Mouse (Mus musculus): ENCODE measurements around the gene Uaca. TPM values are rescaled to one million over a fixed set of nuclear protein-coding genes. Genes with fewer than 3 reads are reported as not detected.

The Uaca gene
- polyA plus RNA-seq, 1 experiment from 2014 or later = 27.4 TPM

DNA sequence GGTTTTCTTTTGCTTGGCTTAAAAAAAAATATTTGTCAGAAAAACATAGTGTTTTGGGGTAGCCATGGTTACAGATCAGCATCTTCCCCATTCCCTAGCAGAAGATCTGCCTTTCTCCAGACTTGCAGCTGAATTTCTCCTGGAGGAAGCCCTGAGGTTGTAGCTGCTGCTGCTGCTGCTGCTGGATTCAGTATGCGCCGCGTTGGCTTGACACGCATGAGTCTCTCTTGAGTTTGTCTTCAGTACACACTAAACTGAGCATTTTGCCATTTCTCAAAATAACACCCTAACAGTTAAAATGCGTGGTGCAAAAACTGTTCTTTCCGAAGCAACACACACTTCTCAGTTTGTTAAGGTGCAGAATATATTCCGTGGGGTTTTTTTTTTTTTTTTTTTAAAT is 1.7 kb downstream of the Uaca start:
- Histone ChIP-seq H3K4me1 (peaks cover 16% of the 10 kb centered on the region), H3K4me2 (no peak overlapping the region)
- ATAC-seq (ENCODE audit: insufficient number of reproducible peaks, insufficient read depth, low FRiP score, low TSS enrichment, low read depth) = no peak

DNA sequence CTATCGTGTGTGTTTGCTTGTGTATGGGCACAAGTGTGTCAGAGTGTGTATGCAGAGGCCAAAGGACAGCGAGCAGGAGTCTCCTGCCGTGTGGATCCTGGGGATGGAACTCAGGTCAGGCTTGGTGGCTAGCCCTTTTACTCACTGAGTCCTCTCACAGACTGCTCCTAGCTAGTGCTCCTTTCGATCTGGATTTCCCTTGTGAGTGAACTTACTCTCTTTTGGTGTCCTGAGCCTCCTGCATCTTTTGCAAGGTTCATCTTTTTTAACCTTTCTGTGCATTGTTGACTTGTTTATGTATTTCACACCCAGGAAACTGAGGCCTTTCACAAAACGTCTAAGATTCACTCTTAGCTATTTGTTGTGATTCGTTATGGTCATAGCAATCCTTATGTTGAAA is 2.8 kb downstream of the Uaca start:
- Histone ChIP-seq H3K27me3 (no peaks in the 10 kb centered on the region), H3K36me3 (no peaks in the 10 kb centered on the region), H3K4me3 (no peak overlapping the region), H3K4me1 (peaks cover 19% of the 10 kb centered on the region), H3K27ac (no peak overlapping the region), H3K4me2 (no peak overlapping the region), H3K9ac (no peak overlapping the region), H3K9me3 (no peaks in the 10 kb centered on the region)
- ATAC-seq (ENCODE audit: insufficient number of reproducible peaks, insufficient read depth, low FRiP score, low TSS enrichment, low read depth) = no peak
- WGBS = 80% methylated on average over 6 of the region's 6 CpGs

More for the DNA sequence above, 1.7 kb downstream of the Uaca start:
- Histone ChIP-seq H3K4me3 (no peak overlapping the region), H3K9me3 (no peaks in the 10 kb centered on the region), H3K27ac (no peak overlapping the region), H3K9ac (no peak overlapping the region), H3K27me3 (no peaks in the 10 kb centered on the region), H3K36me3 (no peaks in the 10 kb centered on the region)
- 81% methylated on average over 7 of the region's 7 CpGs for WGBS

GRCm38 (mm10) chr9:60799061-60799460 is 4.7 kb downstream of the Uaca start:
- H3K4me1 ChIP-seq = peaks cover 14% of the 10 kb centered on the region; the same call in 1 of the 2 replicates
- 34% methylated on average over 10 of the region's 10 CpGs for WGBS
- H3K36me3 ChIP-seq = no peaks in the 10 kb centered on the region
- H3K4me2 ChIP-seq = no peak overlapping the region
- H3K4me3 ChIP-seq = no peak overlapping the region
- no peak overlapping the region for H3K9ac ChIP-seq
- no peak for ATAC-seq (ENCODE audit: insufficient number of reproducible peaks, insufficient read depth, low FRiP score, low TSS enrichment, low read depth)
- H3K27ac ChIP-seq = no peak overlapping the region
- H3K9me3 ChIP-seq = no peaks in the 10 kb centered on the region
- H3K27me3 ChIP-seq = no peaks in the 10 kb centered on the region

DNA sequence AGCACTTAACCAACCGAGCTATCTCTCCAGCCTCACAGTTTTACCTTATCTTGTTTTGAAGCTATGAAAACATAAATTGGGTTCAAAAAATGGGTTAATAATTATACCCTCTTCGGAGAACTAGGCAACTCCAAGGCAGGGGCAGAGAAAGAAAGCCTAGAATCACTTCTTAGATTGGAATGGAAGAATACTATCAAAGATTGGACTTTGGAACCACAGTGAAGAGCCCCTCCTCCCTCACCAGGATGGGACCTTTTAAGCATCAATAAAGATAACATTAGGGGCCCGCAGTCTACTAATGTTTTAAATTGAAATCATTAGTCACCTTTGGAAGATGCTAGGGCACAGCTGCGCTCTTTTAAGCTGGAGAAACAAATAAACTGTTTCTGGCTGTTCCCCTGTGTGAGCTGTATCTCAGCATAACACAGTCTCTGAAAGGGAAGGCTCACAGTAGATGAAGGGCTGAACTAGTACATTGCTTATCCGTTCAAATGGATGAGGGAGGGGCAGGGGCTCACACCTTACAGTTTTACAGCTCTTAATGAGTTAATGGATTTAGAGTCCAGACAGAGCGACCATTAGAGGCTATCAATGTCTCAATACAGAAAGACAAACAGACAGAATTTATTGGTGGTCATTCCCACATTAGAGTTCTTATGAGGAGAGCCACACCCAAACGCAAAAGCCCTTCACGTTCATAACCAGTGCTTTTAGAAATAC is 6.5 kb downstream of the Uaca start:
- Histone ChIP-seq H3K27me3 (no peaks in the 10 kb centered on the region), H3K9ac (no peak overlapping the region), H3K4me1 (peaks cover 10% of the 10 kb centered on the region; the same call in 1 of the 2 replicates), H3K27ac (no peak overlapping the region), H3K4me3 (no peak overlapping the region), H3K36me3 (0 out of 2 replicates have a peak, but pooled peaks cover under 1% of the 10 kb centered on the region), H3K9me3 (no peaks in the 10 kb centered on the region), H3K4me2 (no peak overlapping the region)
- 84% methylated on average over 8 of the region's 8 CpGs for WGBS
- no peak for ATAC-seq (ENCODE audit: insufficient number of reproducible peaks, insufficient read depth, low FRiP score, low TSS enrichment, low read depth)

- 0 out of 2 replicates have a peak, but pooled peaks cover 3% of the 10 kb centered on the region for H3K9me3 ChIP-seq
- no peaks in the 10 kb centered on the region for H3K27me3 ChIP-seq
- H3K9ac ChIP-seq = no peak overlapping the region
- H3K27ac ChIP-seq = no peak overlapping the region
- H3K4me1 ChIP-seq = peaks cover 7% of the 10 kb centered on the region; the same call in 1 of the 2 replicates
- H3K4me3 ChIP-seq = no peak overlapping the region
- H3K36me3 ChIP-seq = 0 out of 2 replicates have a peak, but pooled peaks cover 2% of the 10 kb centered on the region
- no peak for ATAC-seq (ENCODE audit: insufficient number of reproducible peaks, insufficient read depth, low FRiP score, low TSS enrichment, low read depth)
- H3K4me2 ChIP-seq = no peak overlapping the region
- 64% methylated on average over 1 of the region's 1 CpGs for WGBS
Observed at GRCm38 (mm10) chr9:60801746-60802145, 7.4 kb downstream of the Uaca start.

- no peak overlapping the region for H3K9ac ChIP-seq
- H3K27me3 ChIP-seq = no peaks in the 10 kb centered on the region
- 95% methylated on average over 5 of the region's 5 CpGs for WGBS
- H3K9me3 ChIP-seq = 0 out of 2 replicates have a peak, but pooled peaks cover 3% of the 10 kb centered on the region
- peaks cover 7% of the 10 kb centered on the region; the same call in 1 of the 2 replicates for H3K4me1 ChIP-seq
- no peak for ATAC-seq (ENCODE audit: insufficient number of reproducible peaks, insufficient read depth, low FRiP score, low TSS enrichment, low read depth)
- no peak overlapping the region for H3K4me3 ChIP-seq
- H3K4me2 ChIP-seq = no peak overlapping the region
- H3K27ac ChIP-seq = no peak overlapping the region
- H3K36me3 ChIP-seq = 0 out of 2 replicates have a peak, but pooled peaks cover 2% of the 10 kb centered on the region
Observed at GRCm38 (mm10) chr9:60802341-60802740, 8.0 kb downstream of the Uaca start.

DNA sequence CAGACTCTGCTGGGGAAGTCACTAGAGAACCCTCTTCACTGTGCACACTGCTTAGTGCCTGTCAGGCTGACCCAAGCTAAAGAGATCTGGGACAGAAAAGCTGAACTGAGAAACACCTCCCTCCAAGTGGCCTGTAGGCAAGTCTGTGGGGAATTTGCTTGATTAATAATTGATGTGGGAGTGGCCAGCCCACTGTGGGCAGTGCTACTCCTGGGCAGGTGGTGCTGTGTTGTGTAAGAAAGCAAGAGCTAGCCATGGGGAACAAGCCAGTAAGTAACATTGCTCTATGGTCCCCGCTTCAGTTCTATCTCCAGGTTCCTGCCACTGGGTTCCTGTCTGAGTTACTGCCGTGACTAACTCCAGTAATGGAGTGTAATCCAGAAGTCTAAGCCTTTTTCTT is 11.7 kb downstream of the Uaca start:
- Histone ChIP-seq H3K27ac (no peak overlapping the region), H3K27me3 (no peaks in the 10 kb centered on the region), H3K9me3 (peaks cover 6% of the 10 kb centered on the region; the same call in 1 of the 2 replicates), H3K9ac (no peak overlapping the region), H3K4me3 (no peak overlapping the region), H3K36me3 (0 out of 2 replicates have a peak, but pooled peaks cover 2% of the 10 kb centered on the region), H3K4me2 (no peak overlapping the region), H3K4me1 (0 out of 2 replicates have a peak, but pooled peaks cover 2% of the 10 kb centered on the region)
- no peak for ATAC-seq (ENCODE audit: insufficient number of reproducible peaks, insufficient read depth, low FRiP score, low TSS enrichment, low read depth)
- WGBS = 87% methylated on average over 2 of the region's 2 CpGs

DNA sequence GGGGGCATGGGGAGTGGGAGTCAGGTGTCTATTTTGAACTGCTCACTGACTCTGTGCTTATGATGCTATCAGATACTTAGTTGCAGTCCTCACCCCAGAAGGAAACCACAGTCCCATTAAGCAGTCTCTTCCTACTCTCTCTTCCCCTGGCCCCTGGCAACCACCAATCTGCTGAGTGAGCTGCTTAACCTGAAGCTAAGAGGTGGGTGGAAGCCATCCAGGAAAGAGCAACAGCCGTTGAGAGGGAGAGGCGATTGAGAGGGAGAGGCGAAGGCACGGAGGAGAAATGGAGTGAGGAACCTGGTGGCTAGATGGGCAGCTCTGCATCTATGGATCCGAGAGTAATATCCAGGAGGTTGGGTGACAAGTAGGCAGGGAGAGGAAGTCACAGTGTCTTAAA is 13.7 kb downstream of the Uaca start:
- peaks cover under 1% of the 10 kb centered on the region; the same call in 1 of the 2 replicates for H3K4me1 ChIP-seq
- no peak overlapping the region for H3K4me2 ChIP-seq
- H3K4me3 ChIP-seq = no peak overlapping the region
- H3K27ac ChIP-seq = no peak overlapping the region
- H3K36me3 ChIP-seq = 0 out of 2 replicates have a peak, but pooled peaks cover 2% of the 10 kb centered on the region
- H3K9me3 ChIP-seq = peaks cover 6% of the 10 kb centered on the region; the same call in 1 of the 2 replicates
- WGBS = 81% methylated on average over 5 of the region's 5 CpGs
- no peaks in the 10 kb centered on the region for H3K27me3 ChIP-seq
- ATAC-seq (ENCODE audit: insufficient number of reproducible peaks, insufficient read depth, low FRiP score, low TSS enrichment, low read depth) = no peak
- H3K9ac ChIP-seq = no peak overlapping the region

DNA sequence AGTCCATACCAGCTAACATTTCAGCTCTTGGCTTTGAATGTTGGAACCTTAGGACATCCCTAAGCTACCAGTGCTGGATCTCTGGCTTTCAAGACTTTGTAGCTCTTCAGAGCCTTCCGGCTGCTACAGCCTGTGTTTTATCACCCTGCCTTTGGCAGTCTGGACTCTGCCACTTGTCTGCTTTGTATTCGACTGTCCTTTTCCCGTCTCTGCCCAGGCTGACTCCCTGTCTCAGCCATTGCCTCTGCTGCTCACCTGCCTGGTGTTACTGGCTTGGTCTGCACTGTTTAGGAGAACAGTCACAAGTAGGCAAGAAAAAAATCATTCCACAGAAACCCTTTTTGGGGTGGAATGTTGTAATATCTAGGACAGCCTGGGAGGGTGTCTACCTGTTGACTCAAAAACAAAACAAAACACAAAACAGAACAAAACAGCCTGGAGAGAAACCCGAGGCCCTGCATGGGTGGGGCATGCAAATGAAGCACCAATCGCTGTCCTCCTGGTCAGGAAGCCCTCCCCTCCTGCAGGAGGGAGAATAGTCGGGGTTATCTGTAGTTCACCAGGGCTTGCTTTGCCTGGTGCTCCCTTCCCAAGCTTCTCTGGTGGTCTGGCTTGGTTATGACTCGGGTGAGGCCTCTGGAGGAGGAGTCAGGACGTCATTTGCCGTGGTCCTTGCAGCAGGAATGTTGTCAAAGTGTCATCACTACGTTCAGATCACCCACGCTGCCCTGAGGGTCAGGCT is 19.0 kb downstream of the Uaca start:
- no peak for ATAC-seq (ENCODE audit: insufficient number of reproducible peaks, insufficient read depth, low FRiP score, low TSS enrichment, low read depth)
- H3K27me3 ChIP-seq = no peaks in the 10 kb centered on the region
- no peak overlapping the region for H3K9ac ChIP-seq
- peaks cover 19% of the 10 kb centered on the region for H3K4me1 ChIP-seq
- H3K27ac ChIP-seq = no peak overlapping the region
- no peaks in the 10 kb centered on the region for H3K36me3 ChIP-seq
- peak overlapping the region; percentile 38 for H3K4me2 ChIP-seq
- no peak overlapping the region for H3K4me3 ChIP-seq
- H3K9me3 ChIP-seq = peaks cover 3% of the 10 kb centered on the region; the same call in 1 of the 2 replicates
- WGBS = 12% methylated on average over 11 of the region's 11 CpGs

GRCm38 (mm10) chr9:60815502-60815901 is 21.2 kb downstream of the Uaca start:
- H3K4me1 ChIP-seq = peaks cover 19% of the 10 kb centered on the region
- WGBS = 85% methylated on average over 8 of the region's 8 CpGs
- no peak overlapping the region for H3K4me2 ChIP-seq
- no peaks in the 10 kb centered on the region for H3K9me3 ChIP-seq
- no peak overlapping the region for H3K4me3 ChIP-seq
- no peaks in the 10 kb centered on the region for H3K36me3 ChIP-seq
- H3K27ac ChIP-seq = no peak overlapping the region
- no peak overlapping the region for H3K9ac ChIP-seq
- no peaks in the 10 kb centered on the region for H3K27me3 ChIP-seq
- no peak for ATAC-seq (ENCODE audit: insufficient number of reproducible peaks, insufficient read depth, low FRiP score, low TSS enrichment, low read depth)

DNA sequence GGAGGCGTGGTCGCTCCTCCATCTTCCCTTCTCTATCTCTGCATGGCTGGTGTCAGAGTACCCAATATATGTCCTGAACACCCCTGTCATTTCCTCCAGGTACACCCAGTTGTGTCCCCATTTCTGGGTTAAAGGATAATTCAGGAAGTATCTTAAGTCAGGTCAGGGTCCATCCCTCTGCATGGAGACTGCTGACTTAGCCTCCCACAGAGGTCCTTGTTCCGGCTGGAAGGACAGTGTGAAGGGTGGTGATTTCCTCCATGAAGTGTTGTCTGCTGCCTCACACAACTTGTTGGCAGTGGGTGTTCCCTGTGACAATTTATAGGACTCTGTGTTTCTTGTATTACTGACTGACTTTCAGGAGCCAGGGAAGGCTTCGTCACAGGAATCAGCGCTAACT is 23.2 kb downstream of the Uaca start:
- no peak overlapping the region for H3K4me3 ChIP-seq
- 88% methylated on average over 5 of the region's 5 CpGs for WGBS
- H3K4me1 ChIP-seq = peaks cover 19% of the 10 kb centered on the region
- H3K27ac ChIP-seq = no peak overlapping the region
- no peak overlapping the region for H3K9ac ChIP-seq
- H3K27me3 ChIP-seq = no peaks in the 10 kb centered on the region
- H3K36me3 ChIP-seq = no peaks in the 10 kb centered on the region
- no peak overlapping the region for H3K4me2 ChIP-seq
- no peak for ATAC-seq (ENCODE audit: insufficient number of reproducible peaks, insufficient read depth, low FRiP score, low TSS enrichment, low read depth)
- no peaks in the 10 kb centered on the region for H3K9me3 ChIP-seq
